In the genomic region with DNA sequence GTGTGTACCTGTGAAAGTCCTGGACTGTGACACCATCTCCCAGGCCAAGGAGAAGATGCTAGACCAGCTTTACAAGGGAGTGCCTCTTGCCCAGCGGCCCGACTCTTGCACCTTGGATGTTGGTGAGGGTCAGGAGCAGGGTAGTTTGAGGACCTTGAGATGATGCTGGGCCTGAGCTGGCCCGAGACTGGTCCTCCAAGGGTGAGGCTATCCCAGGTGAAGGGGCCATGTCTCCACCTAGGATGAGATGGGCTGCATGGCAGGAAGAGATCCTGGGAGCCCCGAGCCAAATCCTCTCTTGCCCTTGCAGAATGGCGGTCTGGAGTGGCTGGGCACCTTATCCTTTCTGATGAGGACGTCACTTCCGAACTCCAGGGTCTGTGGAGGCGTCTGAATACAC, we compare ENCODE assay signal across 21 mouse cellular contexts. TPM values are rescaled to one million over a fixed set of nuclear protein-coding genes. Genes with fewer than 3 reads are reported as not detected.
"Had no signal": no experiment of that assay in that cellular context is flagged by ENCODE, and none has a peak within 500 bp of the region (broad histone marks: within the 10 kb centered on the region; RNA-seq: fewer than 3 reads in every experiment).

No protein-coding gene starts in this region.

- H3K4me3 ChIP-seq: left cerebral cortex, adult 2 months; limb, embryonic 15.5 days; liver, embryonic 12.5 days; megakaryocyte, embryonic 14.5 days; stomach, embryonic 15.5 days had no signal

- H3K27me3 ChIP-seq: limb, embryonic 15.5 days; liver, embryonic 12.5 days; stomach, embryonic 15.5 days had no signal

- DNase-seq: kidney, adult 9 months; kidney, postnatal 14 days; lung, embryonic 14.5 days; lung, postnatal 10 days; right cerebral cortex, postnatal 14 days; thymus, adult 18-20 months; thymus, postnatal 14 days had no signal

- H3K4me2 ChIP-seq: limb, embryonic 15.5 days; liver, embryonic 12.5 days; lung, embryonic 14.5 days; midbrain, embryonic 11.5 days; stomach, embryonic 15.5 days had no signal

- ATAC-seq: liver, embryonic 12.5 days; midbrain, embryonic 16.5 days had no signal

- H3K9ac ChIP-seq: limb, embryonic 15.5 days; liver, embryonic 12.5 days; lung, embryonic 14.5 days; stomach, embryonic 15.5 days had no signal

- H3K27ac ChIP-seq: left cerebral cortex, adult 2 months; limb, embryonic 15.5 days; liver, embryonic 12.5 days; macrophage; stomach, embryonic 15.5 days had no signal

- H3K4me1 ChIP-seq: limb, embryonic 15.5 days; liver, embryonic 12.5 days; stomach, embryonic 15.5 days had no signal

- H3K9me3 ChIP-seq: limb, embryonic 15.5 days; liver, embryonic 12.5 days; megakaryocyte, embryonic 14.5 days; stomach, embryonic 15.5 days had no signal

RNA-seq across cellular contexts. Expression of gene Plxnb1, which starts 18.1 kb away (rescaled TPM):
- polyA plus RNA-seq: macrophage had no signal

RNA-seq across cellular contexts. Expression of gene Fbxw21, which starts 48.5 kb away (rescaled TPM):
- total RNA-seq: layer of hippocampus, postnatal 25 days; left cerebral cortex, adult 2 months; left cerebral cortex, postnatal 14 days had no signal
- polyA plus RNA-seq: limb, embryonic 11.5 days; limb, embryonic 15.5 days; liver, embryonic 12.5 days; liver, embryonic 16.5 days; lung, embryonic 14.5 days; macrophage; midbrain, embryonic 11.5 days; midbrain, embryonic 16.5 days; neural tube, embryonic 14.5 days; spleen, adult 2 months; stomach, embryonic 15.5 days had no signal
